Mouse (Mus musculus) erythroblast, embryonic 14.5 days (primary cell): Measurements from ENCODE around the gene Gpc6.

ENCODE experiments used
- GATA1 ChIP-seq: IDR thresholded peaks from 2 replicates; pipeline ENCODE4 v1.6.1; 2012; ENCODE audit warnings: low read length, inconsistent platforms, mixed read lengths
- TAL1 ChIP-seq: IDR thresholded peaks from 3 replicates; pipeline ENCODE4 v1.6.1; 2012; ENCODE audit warnings: low read length, inconsistent platforms, mixed read lengths

DNA sequence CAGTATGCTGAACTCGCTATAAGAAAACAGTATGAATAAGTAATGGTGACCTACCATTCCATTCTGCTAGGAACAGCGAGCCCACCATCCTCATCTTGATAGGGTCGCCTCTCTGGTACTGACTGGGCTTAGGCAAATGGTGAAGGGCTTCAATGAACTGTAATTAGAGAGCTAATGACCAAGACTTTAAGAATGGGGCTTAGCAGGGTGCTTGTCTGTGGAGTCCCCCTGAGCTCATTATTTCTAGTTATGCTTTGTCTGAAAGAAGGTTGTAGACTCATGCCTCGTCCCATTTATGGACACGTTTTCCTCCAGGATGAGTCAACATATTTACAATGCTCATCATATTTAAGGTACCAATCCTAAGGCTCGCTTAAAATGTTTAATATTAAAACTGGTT is 313.1 kb downstream of the Gpc6 start:
- TF ChIP-seq GATA1 (no peak), TAL1 (no peak)
